Mouse (Mus musculus) liver, postnatal 0 days (tissue): ENCODE measurements around the gene Mtnr1b.

Experiments used
- CTCF ChIP-seq: sonication (generic); IDR thresholded peaks from 2 replicates; pipeline ENCODE4 v1.5.1; 2016; ENCODE audit warnings: antibody characterized with exemption, low read depth
- EP300 ChIP-seq: IDR thresholded peaks from 2 replicates; pipeline ENCODE4 v1.6.1; 2016; ENCODE audit warnings: antibody characterized with exemption, low read depth, mild to moderate bottlenecking

- TF ChIP-seq CTCF = no peak
- no peak for TF ChIP-seq EP300
Measured at GRCm38 (mm10) chr9:15774911-15775310, 99.4 kb downstream of the Mtnr1b start.
